Mouse (Mus musculus) brain, embryonic 14.5 days (tissue): ENCODE results near the gene Hist1h2af.
"Not testable (repeated sequence)": the region's sequence is repeated elsewhere in the genome, so short reads cannot be mapped to it uniquely, and the experiment has no call there.

Source experiments
- CTCF ChIP-seq: fragments of 200-500 bp; IDR thresholded peaks from 2 replicates; pipeline ENCODE4 v1.5.1; 2012; ENCODE audit warnings: inconsistent platforms, mild to moderate bottlenecking, moderate library complexity, borderline replicate concordance; ENCODE audit not compliant: insufficient read depth, insufficient read length; ENCODE audit errors: extremely low read depth
- POLR2A ChIP-seq: fragments of 200-500 bp; IDR thresholded peaks from 2 replicates; pipeline ENCODE4 v1.6.1; 2012; ENCODE audit warnings: mild to moderate bottlenecking, inconsistent platforms, borderline replicate concordance; ENCODE audit not compliant: poor library complexity, insufficient read depth, insufficient read length, severe bottlenecking; ENCODE audit errors: extremely low read depth

DNA sequence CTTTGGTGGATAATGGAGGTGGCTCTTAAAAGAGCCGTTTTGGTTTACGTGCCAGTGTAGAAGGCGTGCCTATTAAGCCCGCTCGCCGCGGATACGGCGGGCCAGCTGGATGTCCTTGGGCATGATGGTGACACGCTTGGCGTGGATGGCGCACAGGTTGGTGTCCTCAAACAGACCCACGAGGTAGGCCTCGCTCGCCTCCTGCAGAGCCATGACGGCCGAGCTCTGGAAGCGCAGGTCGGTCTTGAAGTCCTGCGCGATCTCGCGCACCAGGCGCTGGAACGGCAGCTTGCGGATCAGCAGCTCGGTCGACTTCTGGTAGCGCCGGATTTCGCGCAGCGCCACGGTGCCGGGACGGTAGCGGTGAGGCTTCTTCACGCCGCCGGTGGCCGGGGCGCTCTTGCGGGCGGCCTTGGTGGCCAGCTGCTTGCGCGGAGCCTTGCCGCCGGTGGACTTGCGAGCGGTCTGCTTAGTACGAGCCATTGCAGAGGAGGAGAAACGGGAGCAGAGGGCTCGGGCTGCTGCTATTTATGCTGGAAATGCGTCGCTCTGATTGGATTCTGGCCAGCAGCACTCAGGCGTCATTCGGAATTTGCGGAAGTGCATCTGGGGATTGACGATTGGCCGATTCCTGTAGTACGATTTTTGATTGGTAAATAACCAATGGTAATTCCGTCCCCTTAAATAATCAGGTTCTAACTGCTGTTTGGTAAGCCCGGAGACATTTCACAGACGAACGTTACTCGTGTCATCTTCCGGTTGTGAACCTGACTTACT lies 28.4 kb downstream of the Hist1h2af start, which contains the start of gene Hist1h3e:
- TF ChIP-seq CTCF, result not testable (repeated sequence)
- peak; percentile 75 for TF ChIP-seq POLR2A
